Mouse (Mus musculus): ENCODE data around the gene Ugt1a1.

DNA sequence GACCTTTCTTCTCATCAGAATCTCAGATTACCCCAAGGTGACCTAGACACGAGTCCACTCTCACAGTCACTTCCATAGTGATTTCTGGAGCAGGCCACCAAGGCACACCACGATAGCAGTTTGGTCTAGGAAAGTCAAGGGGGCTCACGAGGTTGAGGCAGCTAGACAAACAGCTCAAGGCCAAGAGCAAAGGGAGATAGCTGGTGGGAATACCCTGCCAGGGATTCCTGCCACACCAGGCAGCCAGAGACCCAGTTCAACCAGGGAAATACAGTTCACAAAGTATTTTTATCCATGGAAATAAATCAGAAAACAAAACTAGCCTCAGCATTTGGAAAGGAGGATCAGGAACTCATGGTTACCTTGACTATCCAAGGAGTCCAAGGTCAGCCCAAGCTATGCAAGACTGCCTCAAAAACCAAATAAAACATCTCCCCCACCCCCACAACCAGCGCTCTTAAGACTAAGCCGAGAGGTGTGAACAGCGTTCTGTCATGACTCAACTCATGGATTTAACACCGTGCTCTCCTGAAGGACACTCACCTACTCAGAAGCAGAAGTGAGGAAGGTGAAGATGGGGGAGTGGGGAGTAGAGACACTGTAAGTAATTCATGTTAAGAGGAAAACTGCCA, 52.6 kb downstream of the Ugt1a1 start:
- TF ChIP-seq CTCF (IDR thresholded peaks at IDR 0.05; ENCODE audit: control insufficient read depth, insufficient read depth, insufficient read length) (no peak), MAX (IDR thresholded peaks at IDR 0.05) (no peak)
